Mouse (Mus musculus): ENCODE measurements around the gene Polq.

GRCm38 (mm10) chr16:37011922-37012289 is 320 bp downstream of the Polq start:
- no peak for TF ChIP-seq CTCF (IDR thresholded peaks at IDR 0.05; ENCODE audit: insufficient read depth, low read length)
- no peak for TF ChIP-seq POLR2A (IDR thresholded peaks at IDR 0.05; ENCODE audit: borderline replicate concordance, extremely low read depth, low read depth, low read length)
